9 mouse cellular contexts compared by ENCODE assay signal in genomic region chr1:40085403-40086182, GRCm38 (mm10). TPM values are rescaled to one million over a fixed set of nuclear protein-coding genes. Genes with fewer than 3 reads are reported as not detected.
DNase-seq lines count a peak whose midpoint lies in the region; ATAC-seq lines count a peak whose summit lies in the region.
"Had no signal": no experiment of that assay in that cellular context is flagged by ENCODE, and none has a peak within 500 bp of the region (broad histone marks: within the 10 kb centered on the region; RNA-seq: fewer than 3 reads in every experiment).

No protein-coding gene starts in this region.

- no peaks in the 10 kb centered on the region for H3K36me3 ChIP-seq in hindbrain, embryonic 13.5 days
- H3K36me3 ChIP-seq in lung, embryonic 16.5 days (ENCODE audit: control insufficient read depth, insufficient read depth, low read length): no peaks in the 10 kb centered on the region

- WGBS in hindbrain, embryonic 13.5 days: 5% methylated on average over 25 of the region's 25 CpGs
- 1% methylated on average over 25 of the region's 25 CpGs for WGBS in lung, embryonic 16.5 days

- peak overlapping the region; percentile 72 for H3K9ac ChIP-seq in hindbrain, embryonic 13.5 days
- peak overlapping the region; percentile 65 for H3K9ac ChIP-seq in lung, embryonic 16.5 days (ENCODE audit: low read length)

- H3K4me1 ChIP-seq in hindbrain, embryonic 13.5 days (replicated peaks): peaks cover 15% of the 10 kb centered on the region; the same call in 1 of the 2 replicates
- peaks cover 2% of the 10 kb centered on the region; the same call in 1 of the 2 replicates for H3K4me1 ChIP-seq in lung, embryonic 16.5 days (replicated peaks; ENCODE audit: control insufficient read depth, insufficient read depth, low read length)

- H3K4me3 ChIP-seq in hindbrain, embryonic 13.5 days: peak overlapping the region; percentile 46
- peak overlapping the region; percentile 58 for H3K4me3 ChIP-seq in lung, embryonic 16.5 days (ENCODE audit: low read length)

- H3K27me3 ChIP-seq in hindbrain, embryonic 13.5 days: peaks cover 8% of the 10 kb centered on the region; the same call in 1 of the 2 replicates
- no peaks in the 10 kb centered on the region for H3K27me3 ChIP-seq in lung, embryonic 16.5 days (ENCODE audit: control insufficient read depth, insufficient read depth, low read depth, low read length)

- H3K9me3 ChIP-seq in hindbrain, embryonic 13.5 days: no peaks in the 10 kb centered on the region
- no peaks in the 10 kb centered on the region for H3K9me3 ChIP-seq in lung, embryonic 16.5 days (ENCODE audit: control insufficient read depth, low read length)

- peak overlapping the region; percentile 49; the same call in 1 of the 2 replicates for H3K27ac ChIP-seq in hindbrain, embryonic 13.5 days
- H3K27ac ChIP-seq in lung, embryonic 16.5 days (ENCODE audit: low read length): no peak overlapping the region

- DNase-seq in Muller cell, postnatal 12 days (ENCODE audit: inconsistent ontology term): peak; percentile 56
- DNase-seq in cerebellum, postnatal 10 days: peak; percentile 84 to 89
- DNase-seq in frontal cortex, postnatal 14 days (ENCODE audit: low spot score in 2 of 2): peak; percentile 52 to 61
- peak; percentile 61 to 76 for DNase-seq in layer of hippocampus, postnatal 10 days (ENCODE audit: low spot score in 2 of 2)
- DNase-seq in ovary, adult 18-20 months (ENCODE audit: low spot score): peak; percentile 60
- DNase-seq in thymus, postnatal 10 days (ENCODE audit: low spot score in 2 of 2): peak; percentile 42 to 56

- H3K4me2 ChIP-seq in hindbrain, embryonic 13.5 days: peak overlapping the region; percentile 77
- H3K4me2 ChIP-seq in lung, embryonic 16.5 days (ENCODE audit: low read depth, low read length): peak overlapping the region; percentile 89

- ATAC-seq in hindbrain, embryonic 13.5 days (ENCODE audit: low FRiP score): peak; percentile 83
- ATAC-seq in lung, embryonic 16.5 days (ENCODE audit: low read depth): peak; percentile 91

RNA-seq across cellular contexts. Expression of gene Il1r2, which starts 11.7 kb away (rescaled TPM):
- polyA plus RNA-seq in hindbrain, embryonic 13.5 days (2015; fragmentation: Nextera tagmentation; extraction: Ambion mirVana): 0.36 and 0.40 TPM in 2 replicates
- total RNA-seq in layer of hippocampus, postnatal 10 days (2021): under 1 TPM; 0.34 to 0.60 TPM
- polyA plus RNA-seq in lung, embryonic 16.5 days (2015; fragmentation: Nextera tagmentation; extraction: Ambion mirVana): 0.69 and 1.1 TPM in 2 replicates
- total RNA-seq: gastrocnemius, postnatal 4 days had no signal
